Mouse (Mus musculus) E14TG2a.4 (cell line): ENCODE measurements around the gene Csf2rb.

Experiments used
- CTCF ChIP-seq: conservative IDR thresholded peaks from 2 replicates; pipeline ENCODE4 v1.5.1; 2014; ENCODE audit warnings: low read length
- POU5F1 ChIP-seq: IDR thresholded peaks from 2 replicates; pipeline ENCODE4 v1.6.1; 2014; ENCODE audit warnings: low read length, borderline replicate concordance

DNA sequence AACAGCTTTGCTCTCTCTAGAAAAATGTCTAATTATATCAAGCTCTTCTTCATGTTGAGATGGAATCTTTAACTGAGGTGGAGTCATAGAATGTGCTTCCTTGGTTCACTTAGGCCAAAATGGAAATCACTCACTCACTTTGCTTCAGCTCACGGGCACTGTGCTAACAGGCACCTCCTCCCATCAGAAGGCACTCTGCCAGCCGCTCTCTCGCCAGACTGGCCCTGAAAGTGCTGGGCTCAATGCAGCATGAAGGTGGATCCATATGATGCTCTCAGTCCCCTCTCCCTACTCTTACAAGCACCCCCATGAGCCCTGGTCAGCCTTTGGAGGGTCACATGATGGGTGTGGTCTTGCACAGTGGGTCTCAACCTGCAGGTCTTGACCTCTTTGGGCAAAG is 48.7 kb downstream of the Csf2rb start:
- TF ChIP-seq POU5F1 (no peak), CTCF (no peak)
